Mouse (Mus musculus): ENCODE measurements around the gene Snapc2. TPM values are rescaled to one million over a fixed set of nuclear protein-coding genes. Genes with fewer than 3 reads are reported as not detected.

The Snapc2 gene
- polyA plus RNA-seq (2015; fragmentation: Nextera tagmentation; extraction: Ambion mirVana) = 34.8 and 46.2 TPM in 2 replicates

DNA sequence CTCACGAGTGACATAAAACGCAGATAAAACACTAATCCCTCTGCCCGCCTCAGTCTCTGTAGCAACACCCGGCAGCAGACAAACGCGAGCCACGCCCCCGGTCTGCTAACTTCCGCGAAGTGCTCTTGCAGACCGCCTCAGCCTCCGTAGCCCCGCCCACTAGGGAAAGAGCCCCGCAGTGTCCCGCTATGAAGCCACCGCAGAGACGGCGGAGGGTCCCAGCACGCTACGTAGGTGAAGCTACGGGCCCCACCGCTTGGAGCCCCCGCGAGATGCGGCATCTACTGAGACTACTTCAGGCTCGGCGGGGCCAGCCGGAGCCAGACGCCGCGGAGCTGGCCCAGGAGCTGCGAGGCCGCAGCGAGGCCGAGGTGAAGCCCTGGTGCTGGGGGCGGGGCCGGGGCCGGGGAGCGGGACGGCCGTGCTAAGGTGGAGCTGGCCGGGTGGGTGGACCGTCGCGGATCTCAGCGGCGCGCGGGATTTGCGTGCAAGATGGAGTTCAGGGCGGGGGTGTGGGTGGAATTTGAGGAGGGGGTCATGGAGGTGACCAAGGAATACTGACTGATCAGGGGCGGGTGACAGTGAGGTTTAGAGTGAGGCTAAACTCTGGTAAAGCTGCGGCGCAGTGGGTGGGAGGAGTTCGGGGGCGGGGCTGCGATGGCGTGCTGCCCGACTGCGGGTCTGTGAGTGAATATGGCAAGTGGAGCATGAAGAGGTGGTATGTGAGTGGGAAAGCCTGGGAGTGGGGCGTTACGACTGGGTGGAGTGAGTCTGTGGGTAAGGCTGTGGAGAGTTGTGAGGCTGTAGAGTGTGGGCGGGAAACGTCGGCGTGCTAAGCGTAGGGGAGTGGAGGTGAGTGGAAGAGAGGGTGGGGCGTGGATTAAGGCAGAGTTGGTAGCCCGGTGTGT lies at the start of gene Snapc2:
Gene Snapc2, plus strand, starts transcription at position 147 of the 908 bp plus-strand sequence.

DNA sequence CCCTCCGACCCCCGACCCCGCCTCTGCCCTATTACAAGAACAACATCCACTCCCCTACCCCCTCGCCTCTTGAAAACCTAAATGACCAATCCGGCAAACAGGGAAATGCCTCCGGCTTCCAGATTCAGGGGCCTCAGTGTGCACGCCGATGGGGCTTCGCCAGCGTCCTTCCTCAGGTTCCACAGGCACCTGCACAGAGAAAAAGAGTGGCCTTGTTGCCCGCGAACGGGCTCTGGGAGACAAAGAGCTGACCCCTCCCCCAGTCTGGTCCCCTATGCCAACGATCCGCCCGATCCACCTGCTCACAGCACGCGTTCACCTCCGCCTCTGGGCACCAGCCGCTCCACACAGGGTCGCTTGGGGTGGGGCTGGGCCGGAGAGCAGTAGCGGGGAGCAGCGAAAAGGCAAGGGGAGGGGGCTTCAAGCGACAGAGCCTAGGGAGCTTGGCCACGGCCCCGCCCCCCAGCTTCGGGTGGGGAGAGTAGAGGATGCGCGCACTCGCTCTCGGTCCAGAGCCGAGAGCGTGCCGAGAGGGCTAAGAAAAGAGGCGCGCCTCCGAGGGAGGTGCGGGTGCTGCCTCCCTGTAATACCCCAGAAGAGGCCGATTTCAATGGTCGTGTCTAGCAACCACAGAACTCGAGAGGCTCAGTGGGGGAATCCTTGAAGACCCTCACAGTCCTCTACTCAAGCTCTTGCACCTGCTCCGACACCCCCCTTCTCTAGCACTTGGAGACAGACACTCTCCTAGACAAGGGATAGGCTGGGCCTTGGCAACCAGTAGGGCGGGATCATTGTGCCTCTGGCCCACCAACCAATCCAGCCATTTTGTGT lies 35.9 kb upstream of the Snapc2 start, which contains the start of gene Prr36:
Gene Prr36, minus strand, starts transcription at position 669 of the 831 bp plus-strand sequence.

DNA sequence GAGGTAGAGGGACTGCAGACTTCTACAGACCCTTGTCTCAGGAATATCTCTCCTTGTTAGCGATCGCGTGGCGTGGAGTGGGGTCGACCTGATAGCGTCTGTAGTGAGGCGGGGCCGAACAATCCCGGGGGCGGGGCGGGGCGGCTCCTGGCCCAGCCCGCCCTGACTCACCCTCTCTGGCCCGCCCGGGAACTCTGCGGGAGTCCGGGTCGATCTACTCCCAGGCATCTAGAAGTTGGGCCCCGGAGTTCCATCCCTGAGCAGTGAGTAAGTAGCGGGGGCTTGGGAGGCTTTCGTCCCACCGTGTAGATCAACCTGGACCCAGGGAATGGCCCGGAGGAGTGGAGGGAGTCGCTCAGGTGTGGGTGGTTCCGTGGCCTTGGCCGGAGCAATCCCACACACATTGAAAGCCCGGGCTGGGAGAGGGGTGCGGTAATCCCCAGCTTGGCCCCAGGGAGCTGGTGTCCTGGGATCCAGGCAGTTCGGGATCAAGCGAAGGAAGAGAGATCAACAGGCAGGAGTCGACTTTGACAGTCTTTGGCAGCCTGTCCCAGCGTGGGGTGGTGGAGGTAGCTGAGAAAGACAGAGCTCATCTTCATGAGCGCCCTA lies 26.0 kb upstream of the Snapc2 start, which contains the start of gene Lrrc8e:
Gene Lrrc8e, plus strand, starts transcription at position 89 of the 609 bp plus-strand sequence.

DNA sequence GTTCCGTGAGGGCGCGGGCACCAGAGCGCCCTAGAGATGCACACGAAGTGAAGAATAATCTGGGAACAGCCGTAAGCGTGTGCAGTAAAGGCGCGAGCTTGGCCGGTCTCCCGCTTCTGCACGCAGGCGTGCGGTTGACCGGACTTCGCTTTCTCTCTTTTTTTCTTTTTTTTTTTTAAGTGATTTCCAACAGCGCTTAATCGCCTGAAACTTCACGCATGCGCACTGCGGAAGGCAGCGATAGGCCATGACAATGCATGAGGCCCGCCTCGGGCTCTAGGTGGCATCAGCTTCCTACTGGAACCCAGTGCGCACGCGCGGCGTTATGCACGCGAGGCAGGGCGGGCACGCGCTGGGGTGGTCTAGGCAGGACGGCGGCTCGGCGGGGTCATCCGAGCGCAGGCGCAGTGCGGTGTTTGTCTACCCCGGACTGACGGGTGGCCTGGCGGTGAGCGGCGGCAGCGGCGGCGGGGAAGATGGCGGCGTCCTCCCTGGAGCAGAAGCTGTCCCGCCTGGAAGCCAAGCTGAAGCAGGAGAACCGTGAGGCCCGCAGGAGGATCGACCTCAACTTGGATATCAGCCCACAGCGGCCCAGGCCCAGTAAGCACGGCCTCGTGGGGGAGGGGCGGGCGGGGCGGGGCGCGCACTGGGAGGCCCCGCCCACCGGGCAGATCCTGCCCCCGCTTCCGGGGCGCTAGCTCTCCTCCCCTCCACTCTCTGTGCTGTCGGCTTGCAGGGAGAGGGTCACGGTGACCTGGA lies 14.3 kb upstream of the Snapc2 start, which contains the start of the genes Map2k7 and Gm49320:
Gene Map2k7, plus strand, starts transcription at position 307 of the 759 bp plus-strand sequence.
Gene Gm49320, plus strand, starts transcription at position 432 of the 759 bp plus-strand sequence.

DNA sequence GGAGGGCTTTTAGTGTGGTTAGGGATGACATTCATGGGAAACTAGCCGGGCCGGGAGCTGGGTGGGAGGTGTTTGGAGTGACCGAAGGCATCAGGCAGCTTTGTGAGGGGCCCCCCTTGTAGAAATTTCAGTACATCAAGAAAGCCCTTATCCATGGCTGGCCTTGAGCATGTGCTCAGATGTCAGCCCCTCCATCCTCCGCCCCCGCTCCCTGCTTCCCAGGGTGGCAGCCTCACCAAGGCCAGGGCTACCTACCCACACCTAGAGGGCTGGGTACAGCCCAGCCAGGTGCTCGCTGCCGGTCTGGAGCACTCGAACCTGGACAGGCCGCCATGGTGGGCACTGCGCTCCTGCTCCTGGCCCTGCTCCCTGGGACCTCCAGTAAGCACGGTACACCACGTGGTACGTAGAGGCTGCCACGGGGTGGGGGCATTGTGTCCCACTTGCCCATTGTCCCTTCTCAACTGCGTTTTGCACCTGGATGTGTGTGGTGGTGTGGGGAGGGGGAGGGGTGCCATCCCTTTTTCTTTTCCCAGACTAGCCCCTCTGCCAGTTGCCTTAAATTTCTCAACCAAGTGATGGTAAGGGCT lies 4.8 kb upstream of the Snapc2 start, which contains the start of gene Tgfbr3l:
Gene Tgfbr3l, plus strand, starts transcription at position 264 of the 590 bp plus-strand sequence.

DNA sequence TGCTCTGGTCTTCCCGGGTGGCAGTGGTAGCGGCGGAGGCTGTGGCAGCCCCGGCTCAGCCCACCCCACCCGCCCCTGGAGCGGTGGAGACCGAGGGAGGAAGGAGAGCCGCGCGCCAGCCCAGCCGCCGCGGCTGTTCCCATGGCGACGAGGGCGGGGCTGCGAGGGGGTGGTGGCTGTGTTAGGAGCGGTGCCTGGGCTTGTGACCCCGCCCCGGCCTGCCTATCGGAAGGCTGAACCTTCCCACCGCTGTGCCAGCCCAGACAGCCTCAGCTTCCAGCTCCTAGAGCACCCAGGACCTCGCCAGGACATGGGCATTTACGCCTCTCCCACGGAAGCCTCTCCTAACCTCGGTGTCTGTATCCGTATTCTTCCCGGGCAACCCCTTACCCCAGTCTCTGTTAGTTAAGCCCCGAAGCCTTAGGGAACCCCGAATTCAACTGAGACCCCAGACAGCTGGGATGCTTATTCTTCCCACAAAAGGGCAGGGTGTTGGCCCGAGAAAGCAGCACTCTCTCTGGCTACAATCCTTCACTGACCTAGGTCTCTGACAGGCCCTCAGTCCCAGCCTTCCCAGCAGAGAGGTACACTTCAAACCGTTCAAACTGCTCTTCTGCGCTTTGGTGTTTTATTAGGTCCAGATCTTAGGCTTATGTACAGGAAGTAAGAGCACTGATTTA lies 6.4 kb downstream of the Snapc2 start, which contains the start of gene Ctxn1:
Gene Ctxn1, minus strand, starts transcription at position 150 of the 680 bp plus-strand sequence.

DNA sequence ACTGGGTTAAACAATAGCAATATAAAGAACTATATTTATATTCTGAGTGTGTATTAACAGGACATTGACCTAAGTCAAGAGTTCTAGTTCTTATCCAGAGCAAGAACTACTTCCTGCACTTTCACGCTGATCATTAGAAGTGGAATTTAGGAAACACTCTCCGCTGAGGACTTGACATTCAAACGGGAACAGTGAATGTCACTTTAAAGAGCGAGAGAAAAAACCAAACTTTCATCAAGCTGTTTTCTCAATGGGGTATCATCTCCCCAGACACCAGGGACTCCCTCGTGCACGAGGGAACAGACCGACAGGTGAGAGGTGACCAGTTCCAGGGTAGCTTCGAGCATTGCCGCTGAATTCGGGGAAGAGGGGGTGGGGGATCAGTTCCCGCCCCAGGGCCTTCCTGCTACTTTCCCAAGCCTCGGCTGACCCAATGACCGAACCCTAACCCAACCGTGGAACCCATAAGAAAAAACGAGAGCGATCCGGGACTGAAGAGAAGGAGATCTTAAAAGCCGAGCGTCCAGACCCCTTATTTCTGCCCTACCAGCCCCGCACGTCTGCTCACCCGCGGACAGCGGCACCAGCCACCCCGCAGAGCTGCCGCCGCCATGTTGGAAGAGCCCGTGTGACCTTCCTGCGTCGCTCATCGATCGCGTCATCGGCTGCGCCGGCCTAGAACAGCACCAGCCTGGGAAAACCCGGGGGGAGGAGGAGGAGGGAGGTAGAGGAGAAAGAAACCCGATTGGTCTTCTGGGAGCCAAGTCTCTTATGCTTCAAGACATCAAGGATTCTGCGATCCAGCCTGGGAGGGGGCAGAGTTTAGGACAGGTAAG lies 22.6 kb downstream of the Snapc2 start, which contains the start of gene Timm44:
Gene Timm44, minus strand, starts transcription at position 639 of the 836 bp plus-strand sequence.

Other genes starting within 250 kb of the Snapc2 start
- 0.66 TPM in 1 of 2 replicates, not detected in the other for gene Cd209f, start 147.2 kb upstream of the Snapc2 start, polyA plus RNA-seq (2015; fragmentation: Nextera tagmentation; extraction: Ambion mirVana)
- gene Cd209g, start 119.0 kb upstream of the Snapc2 start, polyA plus RNA-seq (2015; fragmentation: Nextera tagmentation; extraction: Ambion mirVana) = not detected in 2 replicates
- 15.9 and 19.5 TPM in 2 replicates for gene Evi5l, start 86.5 kb upstream of the Snapc2 start, polyA plus RNA-seq (2015; fragmentation: Nextera tagmentation; extraction: Ambion mirVana)
- gene Prr36, start 35.6 kb upstream of the Snapc2 start, polyA plus RNA-seq (2015; fragmentation: Nextera tagmentation; extraction: Ambion mirVana) = 5.1 and 11.1 TPM in 2 replicates
- 2.2 and 4.1 TPM in 2 replicates for gene Lrrc8e, start 26.3 kb upstream of the Snapc2 start, polyA plus RNA-seq (2015; fragmentation: Nextera tagmentation; extraction: Ambion mirVana)
- gene Map2k7, start 14.3 kb upstream of the Snapc2 start, polyA plus RNA-seq (2015; fragmentation: Nextera tagmentation; extraction: Ambion mirVana) = 23.0 and 34.2 TPM in 2 replicates
- 0.41 and 1.6 TPM in 2 replicates for gene Gm49320, start 14.2 kb upstream of the Snapc2 start, polyA plus RNA-seq (2015; fragmentation: Nextera tagmentation; extraction: Ambion mirVana)
- gene Tgfbr3l, start 4.9 kb upstream of the Snapc2 start, polyA plus RNA-seq (2015; fragmentation: Nextera tagmentation; extraction: Ambion mirVana) = 2.6 and 4.0 TPM in 2 replicates
- 40.0 and 80.7 TPM in 2 replicates for gene Ctxn1, start 6.2 kb downstream of the Snapc2 start, polyA plus RNA-seq (2015; fragmentation: Nextera tagmentation; extraction: Ambion mirVana)
- 41.8 and 69.5 TPM in 2 replicates for gene Timm44, start 22.8 kb downstream of the Snapc2 start, polyA plus RNA-seq (2015; fragmentation: Nextera tagmentation; extraction: Ambion mirVana)
- gene Ccl25, start 72.1 kb downstream of the Snapc2 start, polyA plus RNA-seq (2015; fragmentation: Nextera tagmentation; extraction: Ambion mirVana) = 9.5 and 12.4 TPM in 2 replicates
- 58.6 and 95.3 TPM in 2 replicates for gene Elavl1, start 72.3 kb downstream of the Snapc2 start, polyA plus RNA-seq (2015; fragmentation: Nextera tagmentation; extraction: Ambion mirVana)
- gene Cers4, start 239.9 kb downstream of the Snapc2 start, polyA plus RNA-seq (2015; fragmentation: Nextera tagmentation; extraction: Ambion mirVana) = 24.6 and 35.5 TPM in 2 replicates